Mouse (Mus musculus) neural tube, embryonic 13.5 days (tissue): ENCODE measurements around the gene Cdk20. TPM values are rescaled to one million over a fixed set of nuclear protein-coding genes. Genes with fewer than 3 reads are reported as not detected.
A peak's percentile ranks its signal among the peaks of the same experiment; 100 is the strongest.

ENCODE experiments used
- ATAC-seq: fragments of 200-750 bp; cut with Nextera tagmentation; 2 replicates; pipeline ENCODE4 v1.8.0; 2017; ENCODE audit warnings: low read depth, mild to moderate bottlenecking, moderate TSS enrichment, moderate library complexity
- H3K27ac ChIP-seq: fragments of 300-500 bp; sonication (generic); replicated peaks from 2 replicates; pipeline ENCODE4 v1.5.1; 2015; ENCODE audit warnings: moderate library complexity, mild to moderate bottlenecking, inconsistent platforms
- H3K27me3 ChIP-seq: fragments of 300-500 bp; sonication (generic); 2 replicates; pipeline ENCODE4 v1.6.1; 2015; ENCODE audit warnings: mild to moderate bottlenecking, inconsistent platforms
- H3K36me3 ChIP-seq: fragments of 300-500 bp; sonication (generic); 2 replicates; pipeline ENCODE4 v1.6.1; 2015; ENCODE audit warnings: mild to moderate bottlenecking, inconsistent platforms
- H3K4me1 ChIP-seq: fragments of 300-500 bp; sonication (generic); replicated peaks from 2 replicates; pipeline ENCODE4 v1.6.1; 2015; ENCODE audit warnings: inconsistent platforms
- H3K4me2 ChIP-seq: fragments of 300-500 bp; sonication (generic); 2 replicates; pipeline ENCODE4 v1.6.1; 2015; ENCODE audit warnings: inconsistent platforms, mild to moderate bottlenecking, moderate library complexity
- H3K4me3 ChIP-seq: fragments of 300-500 bp; sonication (generic); 2 replicates; pipeline ENCODE4 v1.5.1; 2015; ENCODE audit warnings: mild to moderate bottlenecking, inconsistent platforms
- H3K9ac ChIP-seq: fragments of 300-500 bp; sonication (generic); 2 replicates; pipeline ENCODE4 v1.6.1; 2015; ENCODE audit warnings: moderate library complexity, mild to moderate bottlenecking, inconsistent platforms
- H3K9me3 ChIP-seq: fragments of 300-500 bp; sonication (generic); 2 replicates; pipeline ENCODE4 v1.6.1; 2016; ENCODE audit warnings: inconsistent platforms
- WGBS: fragments of 180-500 bp; shearing (Covaris S2); methylation state at CpG from one replicate; pipeline ENCODE4 v1.1.7; 2015; 5-methylcytosine and 5-hydroxymethylcytosine counted together
- polyA plus RNA-seq: library from polyadenylated mRNA; unstranded; fragments of >200 nt; fragmentation: Nextera tagmentation; extraction: Ambion mirVana; gene quantifications from 2 replicates; pipeline ENCODE4 v1.2.1, GENCODE M21; 2015

The Cdk20 gene
- polyA plus RNA-seq, 1 experiment from 2014 or later = 16.9 TPM

DNA sequence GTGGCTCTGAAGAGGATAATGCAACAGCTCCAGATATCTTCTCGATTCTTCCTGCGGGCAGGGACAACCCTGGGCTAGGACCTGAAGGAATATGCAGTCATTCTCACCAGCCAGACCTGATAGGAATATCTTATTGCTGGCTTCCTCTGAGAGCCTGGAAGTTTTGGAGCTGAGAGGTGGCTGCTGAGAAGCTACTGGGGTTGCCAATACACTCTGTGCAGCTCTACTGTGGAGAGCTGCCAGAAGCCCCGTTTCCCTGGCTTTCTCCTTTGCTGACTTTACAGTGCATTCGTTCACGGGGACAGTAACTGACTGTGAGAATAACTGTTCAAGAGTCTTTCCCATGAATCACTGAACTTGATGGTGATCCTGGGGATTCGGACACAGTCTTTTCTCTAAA is 26.6 kb upstream of the Cdk20 start:
- Histone ChIP-seq H3K27me3 (no peaks in the 10 kb centered on the region), H3K4me2 (no peak overlapping the region), H3K9me3 (no peaks in the 10 kb centered on the region), H3K4me3 (no peak overlapping the region), H3K36me3 (no peaks in the 10 kb centered on the region), H3K9ac (no peak overlapping the region), H3K4me1 (no peaks in the 10 kb centered on the region), H3K27ac (no peak overlapping the region)
- WGBS = 79% methylated on average over 6 of the region's 6 CpGs
- no peak for ATAC-seq

DNA sequence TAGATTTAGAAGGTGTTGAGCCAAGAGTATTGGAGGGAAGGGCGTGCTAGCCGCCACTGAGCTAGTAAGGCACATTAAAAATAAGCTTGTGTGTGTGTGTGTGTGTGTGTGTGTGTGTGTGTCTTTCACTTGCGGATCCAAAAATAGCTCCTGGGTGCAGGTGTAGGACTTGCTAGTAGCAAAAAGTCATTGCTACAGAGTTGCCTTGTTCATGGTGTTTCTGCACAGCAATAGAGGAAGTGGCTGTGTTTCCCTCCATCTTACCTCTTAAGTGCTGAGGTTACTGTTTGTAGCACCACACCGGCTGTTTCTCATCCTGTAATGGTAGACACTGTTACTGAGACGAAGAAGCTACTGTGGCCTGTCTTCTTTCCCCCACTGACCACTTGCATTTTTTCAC is 24.1 kb upstream of the Cdk20 start:
- 98% methylated on average over 5 of the region's 5 CpGs for WGBS
- no peak overlapping the region for H3K4me2 ChIP-seq

DNA sequence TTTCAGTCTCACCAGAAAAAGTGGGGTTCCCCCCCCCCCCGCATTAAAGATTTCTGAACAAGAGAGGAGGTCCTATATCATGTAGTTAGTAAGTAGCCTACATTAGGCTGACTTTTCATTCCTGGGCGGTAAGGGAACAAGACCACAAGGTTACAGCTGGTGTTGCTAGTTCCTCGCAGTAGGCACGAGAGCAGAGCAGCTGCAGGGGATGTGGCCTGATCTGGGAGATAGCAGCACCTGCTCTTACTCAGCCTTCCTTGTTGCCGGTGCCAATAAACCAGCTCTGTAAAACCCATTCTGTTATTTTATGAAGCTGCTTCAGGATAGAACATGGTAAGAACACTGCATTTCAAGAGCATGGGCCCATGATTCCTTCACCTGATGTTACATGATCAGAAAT is 21.5 kb upstream of the Cdk20 start:
- H3K4me3 ChIP-seq = no peak overlapping the region
- H3K9ac ChIP-seq = no peak overlapping the region
- WGBS = 74% methylated on average over 5 of the region's 5 CpGs
- no peak overlapping the region for H3K4me2 ChIP-seq
- no peaks in the 10 kb centered on the region for H3K27me3 ChIP-seq
- no peak overlapping the region for H3K27ac ChIP-seq
- no peaks in the 10 kb centered on the region for H3K9me3 ChIP-seq
- H3K36me3 ChIP-seq = no peaks in the 10 kb centered on the region
- no peak for ATAC-seq
- H3K4me1 ChIP-seq = no peaks in the 10 kb centered on the region

More for the DNA sequence above, 24.1 kb upstream of the Cdk20 start:
- no peaks in the 10 kb centered on the region for H3K27me3 ChIP-seq
- H3K9ac ChIP-seq = no peak overlapping the region
- H3K9me3 ChIP-seq = no peaks in the 10 kb centered on the region
- no peaks in the 10 kb centered on the region for H3K4me1 ChIP-seq
- H3K4me3 ChIP-seq = no peak overlapping the region
- no peak for ATAC-seq
- H3K36me3 ChIP-seq = no peaks in the 10 kb centered on the region
- H3K27ac ChIP-seq = no peak overlapping the region

DNA sequence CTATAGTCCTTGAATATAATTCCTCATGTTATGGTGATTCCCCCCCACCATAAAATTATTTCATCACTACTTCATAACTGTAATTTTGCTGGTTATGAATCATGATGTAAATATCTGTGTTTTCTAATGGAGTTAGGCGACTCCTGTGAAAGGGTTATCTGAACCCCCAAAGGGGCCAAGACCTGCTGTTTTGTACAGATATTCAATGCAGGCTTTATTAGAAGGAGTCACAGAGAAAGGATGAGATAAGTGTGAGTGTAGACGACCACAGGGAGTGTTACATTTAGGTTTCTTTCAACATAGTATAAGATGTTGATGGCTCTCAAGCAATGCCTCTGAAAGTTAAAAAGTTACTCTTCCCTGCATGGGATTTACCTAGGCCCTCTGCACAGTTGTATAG is 20.8 kb upstream of the Cdk20 start:
- no peak for ATAC-seq
- no peaks in the 10 kb centered on the region for H3K4me1 ChIP-seq
- H3K4me2 ChIP-seq = no peak overlapping the region
- no peaks in the 10 kb centered on the region for H3K9me3 ChIP-seq
- no peak overlapping the region for H3K27ac ChIP-seq
- H3K9ac ChIP-seq = no peak overlapping the region
- no peak overlapping the region for H3K4me3 ChIP-seq
- WGBS = 84% methylated on average over 2 of the region's 2 CpGs
- no peaks in the 10 kb centered on the region for H3K36me3 ChIP-seq
- no peaks in the 10 kb centered on the region for H3K27me3 ChIP-seq

DNA sequence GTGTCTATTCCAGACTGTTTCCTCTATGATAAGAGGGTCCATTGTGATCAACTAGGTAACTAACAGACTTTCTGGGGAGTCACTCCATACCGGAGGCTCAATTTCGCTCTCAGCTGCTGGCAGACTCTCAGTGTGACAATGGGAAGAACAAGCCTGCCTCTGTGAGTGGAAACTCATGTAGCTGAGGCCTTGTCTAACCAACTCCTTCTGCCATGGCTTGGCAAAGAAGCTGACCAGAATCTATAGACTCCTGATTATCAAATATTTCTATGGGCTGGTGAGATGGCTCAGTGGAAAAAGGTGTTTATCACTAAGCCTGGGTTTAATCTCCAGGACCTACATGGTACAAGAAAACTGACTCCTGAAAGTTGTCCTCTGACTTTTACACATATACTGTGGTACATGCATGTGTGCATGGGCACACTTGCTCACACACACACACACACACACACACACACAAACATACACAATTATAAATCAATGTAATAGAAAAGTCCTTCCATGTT is 19.3 kb upstream of the Cdk20 start:
- no peak overlapping the region for H3K4me3 ChIP-seq
- H3K9me3 ChIP-seq = no peaks in the 10 kb centered on the region
- H3K27ac ChIP-seq = no peak overlapping the region
- H3K4me1 ChIP-seq = no peaks in the 10 kb centered on the region
- H3K36me3 ChIP-seq = no peaks in the 10 kb centered on the region
- WGBS = 77% methylated on average over 2 of the region's 2 CpGs
- no peak overlapping the region for H3K9ac ChIP-seq
- no peak for ATAC-seq
- H3K27me3 ChIP-seq = no peaks in the 10 kb centered on the region
- H3K4me2 ChIP-seq = no peak overlapping the region

DNA sequence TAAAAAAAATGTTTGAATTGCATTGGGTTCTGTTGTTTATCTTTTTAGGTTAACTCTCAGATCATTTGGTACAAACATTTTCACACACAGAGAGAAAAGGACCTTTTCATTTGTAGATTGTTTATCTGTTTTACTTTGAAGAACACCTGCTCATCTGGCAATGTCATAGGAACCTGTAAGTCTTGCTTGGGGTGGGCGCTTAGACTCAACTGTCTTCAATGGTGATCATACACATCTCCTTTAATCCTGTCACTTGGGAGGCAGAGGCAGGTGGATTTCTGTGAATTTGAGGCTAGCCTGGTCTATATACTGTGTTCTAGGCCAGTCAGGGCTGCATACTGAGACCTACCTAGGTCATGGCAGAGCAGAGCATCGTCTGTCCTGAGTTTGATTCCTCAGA is 16.5 kb upstream of the Cdk20 start:
- H3K9ac ChIP-seq = no peak overlapping the region
- no peaks in the 10 kb centered on the region for H3K36me3 ChIP-seq
- H3K27ac ChIP-seq = no peak overlapping the region
- 88% methylated on average over 2 of the region's 2 CpGs for WGBS
- H3K9me3 ChIP-seq = no peaks in the 10 kb centered on the region
- no peak overlapping the region for H3K4me2 ChIP-seq
- no peak for ATAC-seq
- H3K27me3 ChIP-seq = no peaks in the 10 kb centered on the region
- no peaks in the 10 kb centered on the region for H3K4me1 ChIP-seq
- H3K4me3 ChIP-seq = no peak overlapping the region

DNA sequence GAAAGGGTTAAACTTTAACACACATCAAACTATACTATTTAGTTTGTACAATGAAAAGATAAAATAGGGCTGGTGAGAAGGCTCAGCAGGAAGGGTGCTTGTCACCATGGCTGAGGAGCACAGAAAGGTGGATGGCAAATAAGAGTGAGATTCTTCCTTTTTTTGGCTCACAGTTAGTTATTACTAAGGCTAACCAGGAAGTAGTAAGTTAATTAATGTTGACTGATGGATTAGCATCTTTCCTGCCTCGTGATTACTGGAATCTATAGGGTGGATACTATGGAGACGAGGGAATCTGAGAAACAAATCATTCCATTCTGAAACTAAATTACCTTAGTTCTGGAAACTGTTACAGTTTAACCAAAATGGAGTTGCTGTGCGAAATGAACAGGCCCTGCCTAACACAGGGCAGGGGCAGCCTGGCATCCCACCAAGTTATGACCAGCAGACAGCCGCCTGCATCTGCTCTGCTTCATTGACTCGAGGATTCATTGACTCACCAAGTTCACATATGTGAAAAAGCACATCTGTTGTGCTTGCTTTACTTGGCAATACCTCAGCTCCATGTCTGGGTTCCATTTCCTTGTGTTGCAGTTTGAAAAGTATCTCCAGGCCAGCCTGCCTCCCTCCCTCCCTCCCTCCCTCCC is 15.0 kb upstream of the Cdk20 start:
- Histone ChIP-seq H3K9me3 (no peaks in the 10 kb centered on the region), H3K27me3 (no peaks in the 10 kb centered on the region), H3K4me2 (no peak overlapping the region), H3K4me3 (no peak overlapping the region), H3K27ac (no peak overlapping the region), H3K36me3 (no peaks in the 10 kb centered on the region), H3K4me1 (no peaks in the 10 kb centered on the region), H3K9ac (no peak overlapping the region)
- ATAC-seq = no peak
- WGBS = 61% methylated on average over 5 of the region's 5 CpGs

DNA sequence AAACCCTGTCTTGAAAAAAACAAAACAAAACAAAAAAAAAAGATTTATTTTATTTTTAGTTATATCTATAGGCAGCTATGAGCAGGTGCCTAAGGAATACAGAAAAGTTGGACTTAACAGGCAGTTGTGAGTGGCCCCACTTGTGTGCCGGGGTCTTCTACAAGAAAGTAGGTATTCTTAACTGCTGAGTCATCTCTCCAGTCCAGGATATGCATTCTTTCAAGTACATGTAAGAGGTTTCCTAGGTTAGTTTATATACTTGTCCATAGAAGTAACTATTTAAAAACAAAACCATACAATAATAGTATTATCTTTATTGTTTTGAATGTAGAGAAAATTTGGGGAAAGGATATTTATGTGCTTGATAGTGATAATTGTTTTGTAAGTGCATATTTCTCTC is 11.3 kb upstream of the Cdk20 start:
- no peak overlapping the region for H3K4me3 ChIP-seq
- no peaks in the 10 kb centered on the region for H3K27me3 ChIP-seq
- WGBS = 85% methylated on average over 1 of the region's 1 CpGs
- H3K36me3 ChIP-seq = no peaks in the 10 kb centered on the region
- no peak overlapping the region for H3K9ac ChIP-seq
- H3K27ac ChIP-seq = no peak overlapping the region
- no peaks in the 10 kb centered on the region for H3K4me1 ChIP-seq
- no peak overlapping the region for H3K4me2 ChIP-seq
- no peaks in the 10 kb centered on the region for H3K9me3 ChIP-seq
- ATAC-seq = no peak

DNA sequence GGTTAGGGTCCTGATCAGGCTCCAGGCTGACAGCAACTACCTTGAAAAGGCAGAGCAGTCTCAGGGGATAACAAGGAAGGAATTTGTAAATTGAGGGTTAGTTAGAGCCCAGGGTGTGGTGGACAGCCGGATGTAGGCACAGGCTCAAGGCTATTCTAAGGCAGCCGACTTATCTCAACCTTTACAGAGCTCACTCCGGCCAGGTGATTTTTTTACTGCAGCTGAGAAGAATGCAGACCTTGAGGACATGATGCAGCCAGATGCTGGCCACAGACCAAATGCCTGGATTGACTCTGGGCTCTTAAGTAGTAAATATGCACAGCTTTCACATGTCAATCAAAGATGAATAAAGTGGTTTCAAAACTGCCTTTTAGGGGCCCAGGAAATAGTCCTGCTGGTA is 10.7 kb upstream of the Cdk20 start:
- H3K4me1 ChIP-seq = no peaks in the 10 kb centered on the region
- H3K9ac ChIP-seq = no peak overlapping the region
- 72% methylated on average over 3 of the region's 3 CpGs for WGBS
- no peak overlapping the region for H3K4me3 ChIP-seq
- H3K27ac ChIP-seq = no peak overlapping the region
- H3K4me2 ChIP-seq = no peak overlapping the region
- no peaks in the 10 kb centered on the region for H3K36me3 ChIP-seq
- no peaks in the 10 kb centered on the region for H3K27me3 ChIP-seq
- H3K9me3 ChIP-seq = no peaks in the 10 kb centered on the region
- no peak for ATAC-seq

DNA sequence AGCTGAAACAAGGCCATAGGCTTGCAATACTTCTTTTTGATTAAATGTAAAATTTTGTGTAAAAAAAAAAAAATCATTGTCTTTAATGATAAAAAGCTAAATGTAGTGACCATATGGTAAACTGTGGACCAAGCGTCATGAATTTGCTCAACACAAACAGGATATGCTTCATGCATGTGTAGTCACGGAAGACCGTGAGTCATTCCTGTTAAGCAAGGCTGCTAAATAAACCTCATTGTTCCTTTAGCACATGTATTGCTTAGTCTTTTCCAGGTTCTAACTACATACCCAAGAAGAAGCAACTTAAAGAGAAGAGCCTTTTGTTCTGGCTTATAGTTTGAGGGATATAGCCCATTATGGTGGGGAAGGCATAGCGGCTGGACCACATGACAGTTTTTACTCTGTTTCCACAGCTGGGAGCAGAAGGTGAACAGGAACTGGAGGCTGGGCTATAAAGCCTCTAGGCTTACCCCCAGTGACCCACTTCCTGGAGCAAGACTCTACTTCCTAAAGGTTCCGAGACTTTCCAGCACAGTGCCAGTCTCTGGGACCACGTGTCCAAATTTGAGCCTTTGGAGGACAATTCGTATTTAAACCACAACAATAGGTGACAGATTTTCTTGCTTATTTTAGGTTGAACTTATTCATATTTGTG is 10.0 kb upstream of the Cdk20 start:
- Histone ChIP-seq H3K9me3 (no peaks in the 10 kb centered on the region), H3K27me3 (no peaks in the 10 kb centered on the region), H3K27ac (no peak overlapping the region), H3K4me2 (no peak overlapping the region), H3K4me3 (no peak overlapping the region), H3K4me1 (no peaks in the 10 kb centered on the region), H3K9ac (no peak overlapping the region), H3K36me3 (no peaks in the 10 kb centered on the region)
- 85% methylated on average over 7 of the region's 7 CpGs for WGBS
- ATAC-seq = no peak

DNA sequence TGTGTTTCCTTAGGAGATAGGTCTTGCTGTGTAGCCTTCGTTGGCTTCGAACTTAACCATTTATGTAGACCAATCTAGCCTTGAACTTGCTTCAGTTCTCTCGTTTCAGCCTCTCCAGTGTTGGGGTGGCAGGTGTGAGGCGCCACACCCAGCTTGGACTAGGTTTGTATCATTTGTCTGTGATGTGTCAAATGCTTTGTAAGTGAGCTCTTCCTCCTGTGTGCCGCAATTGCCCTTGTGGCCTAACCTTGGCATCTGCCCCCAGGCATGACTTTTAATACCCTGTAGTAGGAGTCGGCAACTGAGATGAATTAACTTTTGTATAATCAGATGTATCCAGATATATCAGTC is 9.5 kb upstream of the Cdk20 start:
- no peaks in the 10 kb centered on the region for H3K27me3 ChIP-seq
- WGBS = 86% methylated on average over 6 of the region's 6 CpGs
- no peak overlapping the region for H3K27ac ChIP-seq
- no peaks in the 10 kb centered on the region for H3K4me1 ChIP-seq
- H3K9me3 ChIP-seq = no peaks in the 10 kb centered on the region
- no peak overlapping the region for H3K4me2 ChIP-seq
- H3K4me3 ChIP-seq = no peak overlapping the region
- ATAC-seq = no peak
- H3K9ac ChIP-seq = no peak overlapping the region
- H3K36me3 ChIP-seq = no peaks in the 10 kb centered on the region

DNA sequence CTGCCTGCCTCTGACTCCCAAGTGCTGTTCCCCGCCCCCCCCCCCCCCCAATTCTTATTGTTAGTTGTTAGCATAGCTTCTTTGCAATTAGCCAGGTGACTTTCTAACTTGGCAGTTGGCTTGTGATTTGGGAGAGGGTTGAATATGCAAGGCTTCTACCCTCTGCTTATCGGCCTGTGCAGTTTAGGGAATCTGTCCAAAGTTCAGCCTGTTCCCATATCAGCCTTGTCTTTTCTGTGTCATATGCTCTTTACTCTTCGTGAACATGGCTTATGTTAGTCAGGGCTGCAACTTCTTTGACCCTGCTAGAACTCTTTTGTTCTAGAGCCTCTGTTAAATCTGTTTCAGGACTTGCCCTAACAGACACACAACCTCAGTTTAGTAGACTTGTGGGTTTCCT is 7.8 kb upstream of the Cdk20 start:
- Histone ChIP-seq H3K27me3 (no peaks in the 10 kb centered on the region), H3K4me3 (no peak overlapping the region), H3K9ac (no peak overlapping the region), H3K36me3 (no peaks in the 10 kb centered on the region), H3K9me3 (no peaks in the 10 kb centered on the region), H3K27ac (no peak overlapping the region), H3K4me1 (no peaks in the 10 kb centered on the region), H3K4me2 (no peak overlapping the region)
- 62% methylated on average over 3 of the region's 3 CpGs for WGBS
- ATAC-seq = no peak

DNA sequence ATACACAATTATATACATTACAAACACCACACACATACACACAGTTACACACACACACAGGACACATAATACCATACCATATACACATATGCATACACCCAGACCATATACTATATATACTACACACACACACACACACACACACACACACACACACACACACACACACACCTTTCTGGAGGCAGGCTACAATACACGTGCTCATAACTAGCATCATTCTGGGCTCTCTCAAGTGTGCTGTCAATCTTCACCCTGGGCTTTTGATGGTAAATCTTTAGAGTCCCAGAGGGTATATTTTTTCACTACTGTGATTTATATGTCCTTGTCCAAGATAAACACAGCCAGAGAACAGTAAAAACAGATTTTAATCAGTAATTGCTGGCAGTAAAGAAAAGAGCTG is 6.8 kb upstream of the Cdk20 start:
- H3K4me3 ChIP-seq = no peak overlapping the region
- no peaks in the 10 kb centered on the region for H3K9me3 ChIP-seq
- peak; percentile 64; the same call in 1 of the 2 replicates for ATAC-seq
- H3K9ac ChIP-seq = no peak overlapping the region
- no peak overlapping the region for H3K27ac ChIP-seq
- H3K4me2 ChIP-seq = no peak overlapping the region
- no peaks in the 10 kb centered on the region for H3K27me3 ChIP-seq
- no peaks in the 10 kb centered on the region for H3K36me3 ChIP-seq
- 36% methylated on average over 1 of the region's 1 CpGs for WGBS
- H3K4me1 ChIP-seq = no peaks in the 10 kb centered on the region
